Mouse (Mus musculus): ENCODE data around the gene Cd209f.
"Not testable (repeated sequence)": the region's sequence is repeated elsewhere in the genome, so short reads cannot be mapped to it uniquely, and the experiment has no call there.

Cd209f gene

GRCm38 (mm10) chr8:4105735-4106134, at the start of gene Cd209f:
Gene Cd209f, minus strand, starts transcription at chr8:4105835.
- not testable (repeated sequence) for DNase-seq

- DNase-seq, result no peak
Measured at GRCm38 (mm10) chr8:4154878-4155277, 49.2 kb upstream of the Cd209f start.

- DNase-seq, result no peak
Measured at GRCm38 (mm10) chr8:4147272-4147671, 41.6 kb upstream of the Cd209f start.

GRCm38 (mm10) chr8:4141721-4142120, 36.1 kb upstream of the Cd209f start:
- DNase-seq, result no peak

- peak; percentile 79 for DNase-seq
Measured at GRCm38 (mm10) chr8:4139660-4140646, 34.3 kb upstream of the Cd209f start.

GRCm38 (mm10) chr8:4133798-4134197, 28.2 kb upstream of the Cd209f start, which contains the start of gene Cd209g:
Gene Cd209g, plus strand, starts transcription at chr8:4134098.
- DNase-seq, result no peak

- DNase-seq, result not testable (repeated sequence)
Measured at GRCm38 (mm10) chr8:4088514-4088913, 17.1 kb downstream of the Cd209f start.

GRCm38 (mm10) chr8:4087180-4087722, 18.4 kb downstream of the Cd209f start:
- DNase-seq, result not testable (repeated sequence)

Data from right cerebral cortex, postnatal 14 days (tissue).